Mouse (Mus musculus) thymus, postnatal 0 days (tissue): ENCODE data around the gene Gen1. TPM values are rescaled to one million over a fixed set of nuclear protein-coding genes. Genes with fewer than 3 reads are reported as not detected.

Experiments
- microRNA-seq: library from miRNA; unstranded; fragments of <30 nt; microRNA quantifications from one replicate; pipeline ENCODE4, GENCODE M21; 2016; ENCODE audit warnings: borderline number of aligned reads
- polyA plus RNA-seq: library from polyadenylated mRNA; unstranded; fragments of >200 nt; fragmentation: Nextera tagmentation; extraction: Ambion mirVana; gene quantifications from 2 replicates; pipeline ENCODE4 v1.2.1, GENCODE M21; 2015

Gen1 gene
- polyA plus RNA-seq, 1 experiment from 2014 or later, result 6.5 TPM

Small RNA genes within 50 kb of the gene (microRNA-seq; reads per million reads assigned to microRNA genes)
- gene Mir7675, result not detected

Other genes with a start within 250 kb of the Gen1 start
- 0.10 and 0.12 TPM in 2 replicates for gene Kcns3, start 114.7 kb downstream of the Gen1 start, polyA plus RNA-seq
- not detected in 2 replicates for gene Msgn1, start 56.8 kb downstream of the Gen1 start, polyA plus RNA-seq
- gene Smc6, start 85 bp upstream of the Gen1 start, polyA plus RNA-seq, result 148 and 173 TPM in 2 replicates
- gene Vsnl1, start 170.8 kb upstream of the Gen1 start, polyA plus RNA-seq, result 0.14 and 0.17 TPM in 2 replicates
- gene Rad51ap2, start 190.3 kb upstream of the Gen1 start, polyA plus RNA-seq, result 0.07 TPM in 1 of 2 replicates, not detected in the other